Mouse (Mus musculus): ENCODE data around the gene Gm49711. TPM values are rescaled to one million over a fixed set of nuclear protein-coding genes. Genes with fewer than 3 reads are reported as not detected.

Gm49711 gene
- not detected for total RNA-seq (2021)
- long read RNA-seq, experiment 1: 0 reads
- long read RNA-seq, experiment 2: 0 reads

DNA sequence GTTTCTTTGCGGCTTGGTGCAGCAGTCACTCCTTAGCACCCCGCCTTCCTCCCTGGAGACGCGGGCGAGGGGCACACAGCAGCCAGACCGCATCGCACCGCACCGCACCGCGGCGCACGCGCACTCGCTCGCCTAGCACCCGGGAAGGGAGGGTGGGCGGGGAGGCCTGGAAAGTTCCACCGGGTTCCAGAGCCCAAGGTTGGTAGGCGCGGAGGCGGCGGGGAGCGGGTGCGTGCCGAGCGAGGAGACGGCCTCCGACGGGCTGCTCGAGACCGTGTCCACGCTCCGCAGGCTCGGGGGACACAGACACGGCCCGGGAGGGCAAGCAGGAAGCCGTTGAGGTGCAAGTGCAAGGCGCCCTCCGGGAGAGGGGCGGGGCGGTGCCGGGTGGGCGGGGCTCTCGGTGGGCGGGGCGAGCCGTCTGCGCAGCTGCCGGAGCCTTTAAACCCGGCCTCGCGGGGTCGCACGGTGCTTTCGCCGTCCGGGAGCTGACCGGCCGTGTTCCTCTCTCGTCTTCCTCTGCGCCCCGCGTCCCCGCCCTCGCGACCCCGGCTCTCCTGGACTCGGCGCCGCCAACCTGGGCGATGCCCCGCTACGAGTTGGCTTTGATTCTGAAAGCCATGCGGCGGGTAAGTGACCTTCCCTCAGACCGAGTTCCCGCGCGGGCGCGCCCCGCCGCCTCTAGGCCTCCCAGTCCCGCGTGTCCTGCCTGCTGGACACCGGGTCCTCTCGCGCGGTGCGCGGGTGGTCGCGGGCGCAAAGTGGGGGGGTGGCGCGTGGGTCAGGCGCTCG lies at the start of gene Gm49711, which contains the start of the genes Mrps6 and Slc5a3:
Gm49711 (plus strand) TSS at position 465 of the 792 bp plus-strand sequence.
Mrps6 (plus strand) TSS at position 419 of the 792 bp plus-strand sequence.
Slc5a3 (plus strand) TSS at position 471 of the 792 bp plus-strand sequence.
- peak; percentile 87 to 91 for DNase-seq (ENCODE audit: low spot score in 2 of 2)

DNA sequence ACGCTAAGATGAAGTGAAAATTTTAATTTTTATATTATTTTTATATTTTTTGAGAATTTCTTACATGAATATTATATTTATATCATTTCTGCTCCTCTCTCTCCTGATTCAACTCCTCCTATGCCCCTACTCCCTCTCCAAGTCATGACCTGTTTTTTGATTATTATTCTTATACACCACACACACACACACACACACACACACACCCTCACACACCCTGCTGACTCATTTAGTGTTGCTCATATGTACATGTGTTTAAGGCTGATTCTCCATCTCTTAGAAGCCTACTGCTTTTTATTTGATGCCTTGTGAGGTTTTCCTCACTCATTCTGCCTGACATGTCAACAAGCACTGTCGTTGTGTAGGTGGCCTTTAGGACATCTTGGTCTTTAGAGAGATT lies 48.5 kb upstream of the Gm49711 start:
- no peak for DNase-seq (ENCODE audit: low spot score in 2 of 2)

DNA sequence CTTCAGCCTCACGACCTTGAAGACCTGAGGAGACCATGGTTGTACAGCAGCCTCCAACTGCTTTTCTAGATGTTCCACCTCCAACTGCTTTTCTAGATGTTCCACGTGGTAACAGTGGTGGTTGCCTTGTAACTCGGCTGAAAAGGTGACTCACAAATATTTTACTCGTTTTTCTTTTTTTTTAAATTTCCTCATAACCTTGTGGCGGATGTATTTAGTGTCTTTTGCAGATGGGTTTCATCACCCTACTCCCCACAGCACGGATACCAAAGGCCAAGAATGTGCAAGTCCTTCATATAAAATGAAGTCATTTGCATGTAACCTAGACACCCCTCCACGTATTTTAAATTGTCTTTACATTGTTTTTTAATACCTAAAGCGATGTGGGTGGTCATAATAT lies 41.3 kb upstream of the Gm49711 start:
- no peak for DNase-seq (ENCODE audit: low spot score in 2 of 2)

DNA sequence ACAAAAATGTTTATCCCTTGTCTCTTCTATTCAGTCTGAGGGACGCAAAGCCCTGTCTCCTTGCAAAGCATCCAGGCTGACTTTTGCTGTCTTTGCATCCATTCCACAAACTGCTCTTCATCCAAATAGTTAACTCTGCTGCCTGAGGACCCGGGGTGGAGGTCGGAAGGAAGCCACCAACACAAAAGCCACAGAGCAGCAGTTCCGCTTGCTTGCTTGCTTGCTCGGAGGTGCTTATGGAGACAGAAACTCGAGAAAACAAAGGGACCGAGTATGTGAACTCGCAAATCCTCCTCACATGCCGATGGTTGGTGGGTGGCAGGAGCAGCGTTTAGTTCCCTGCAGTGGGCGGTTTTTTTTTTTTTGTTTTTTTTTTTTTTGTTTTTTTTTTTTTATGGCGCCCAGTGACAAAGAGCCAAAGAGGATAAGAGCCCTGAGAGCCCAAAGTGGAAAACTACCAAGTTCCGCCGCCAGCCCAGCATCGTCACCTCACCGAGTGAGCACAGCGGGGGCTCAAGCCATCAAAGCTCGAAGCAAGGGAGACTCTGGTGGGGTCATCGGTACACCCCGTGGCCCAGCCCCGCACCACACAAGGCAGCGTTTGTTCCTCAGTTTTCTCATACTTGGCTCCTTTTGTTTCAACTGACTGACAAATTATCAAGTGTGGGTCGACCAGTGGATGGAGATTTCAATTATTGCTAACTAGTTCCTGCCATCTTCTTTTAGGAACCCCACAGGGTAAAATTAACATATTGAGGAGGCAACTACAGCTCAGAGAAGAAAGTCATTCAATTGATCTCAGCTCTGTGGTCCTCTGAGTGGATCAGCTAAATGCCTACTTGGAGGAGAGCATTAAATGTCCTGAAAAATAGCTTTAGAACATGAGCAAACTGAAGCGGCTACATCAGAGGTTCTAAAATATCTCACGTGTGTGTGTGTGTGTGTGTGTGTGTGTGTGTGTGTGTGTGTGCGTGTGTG lies 38.7 kb upstream of the Gm49711 start:
- peak; percentile 12 to 40 for DNase-seq (ENCODE audit: low spot score in 2 of 2)

DNA sequence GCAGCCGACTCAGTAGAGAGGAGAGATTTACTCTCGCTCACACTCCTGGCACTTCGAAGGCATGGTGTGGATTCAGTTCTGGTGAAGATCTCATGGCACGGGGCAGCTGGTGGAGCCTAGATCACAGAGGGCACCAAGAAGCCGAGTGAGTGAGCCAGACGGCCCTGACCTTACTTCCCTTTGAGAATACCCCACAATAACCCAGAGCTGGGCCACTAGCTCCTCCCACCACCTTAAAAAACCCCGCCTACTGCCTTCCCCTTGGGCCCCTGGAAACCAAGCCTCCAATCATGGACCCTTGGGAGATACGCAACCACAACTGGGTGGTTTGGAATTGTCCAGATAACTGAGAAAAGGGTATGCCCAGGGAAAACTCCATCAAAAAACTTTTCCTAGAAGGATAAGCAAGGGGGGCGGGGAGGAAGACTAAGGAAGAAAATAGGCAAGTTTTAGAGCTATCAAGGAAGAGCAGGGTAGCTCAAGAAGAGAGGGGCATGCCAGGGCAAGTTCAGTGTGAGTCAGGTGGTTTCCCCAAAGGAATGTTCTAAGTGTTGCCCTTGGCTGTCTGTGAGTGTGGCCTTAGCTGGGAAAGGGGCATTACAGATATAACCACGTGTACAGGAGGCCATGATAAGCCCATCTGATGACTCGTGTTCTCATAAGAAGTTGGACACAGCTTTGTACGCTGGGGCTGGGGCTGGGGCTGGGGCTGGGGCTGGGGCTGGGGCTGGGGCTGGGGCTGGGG lies 36.3 kb upstream of the Gm49711 start:
- no peak for DNase-seq (ENCODE audit: low spot score in 2 of 2)

DNA sequence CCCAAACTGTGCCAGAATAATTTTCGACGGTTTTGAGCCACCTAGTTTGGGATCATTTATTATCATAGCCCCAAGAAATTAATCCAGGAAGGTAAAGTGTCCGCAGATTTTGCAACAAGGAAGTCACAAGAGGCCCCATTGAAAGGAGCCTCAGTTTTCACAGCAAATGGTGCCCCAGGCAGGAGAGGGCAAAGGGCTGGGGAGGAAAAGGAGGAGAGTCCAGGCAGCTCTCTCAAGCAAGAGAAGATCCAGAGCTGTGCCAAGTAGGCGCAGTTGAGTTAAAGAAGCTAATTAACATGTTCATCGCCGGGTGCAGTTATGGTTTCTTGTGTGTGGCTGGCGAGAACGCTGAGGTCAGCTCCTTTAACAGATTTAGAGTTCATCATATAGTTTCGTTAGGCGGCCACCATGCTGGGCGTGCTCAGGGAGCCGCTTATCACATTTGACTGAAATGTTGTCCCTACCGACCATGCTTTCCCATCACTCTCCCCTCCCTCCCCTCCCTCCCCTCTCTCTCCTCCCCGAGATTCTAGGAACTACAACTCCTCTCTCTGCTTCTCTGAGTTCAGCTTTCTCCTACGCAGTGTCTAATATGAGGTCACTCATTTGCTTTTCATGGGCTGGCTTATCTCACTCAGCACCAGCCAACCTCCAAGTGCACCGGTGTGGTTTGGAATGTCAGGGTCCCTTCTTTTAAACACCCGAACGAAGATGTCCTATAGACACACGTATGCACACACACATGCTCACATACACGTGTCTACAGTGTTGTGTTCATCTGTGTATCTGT lies 35.4 kb upstream of the Gm49711 start:
- no peak for DNase-seq (ENCODE audit: low spot score in 2 of 2)

DNA sequence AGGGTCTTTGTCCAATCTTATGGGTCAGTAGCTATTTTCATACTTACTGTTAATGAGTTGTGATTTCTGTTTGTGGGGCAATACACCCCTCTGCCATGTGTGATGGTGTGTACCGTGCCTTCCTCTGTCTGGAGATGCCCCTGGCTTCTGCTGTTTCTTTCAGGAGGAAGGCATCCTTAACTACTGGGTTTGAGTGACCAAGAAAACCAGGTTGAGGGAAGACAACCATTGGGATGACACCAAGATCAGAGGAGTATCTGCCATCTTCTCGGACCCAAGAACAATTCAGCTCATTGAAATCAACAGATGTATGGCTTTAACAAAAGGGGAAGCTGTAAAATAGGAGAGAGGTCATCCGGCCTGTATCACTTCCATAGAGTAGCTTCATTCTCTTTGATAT lies 24.8 kb upstream of the Gm49711 start:
- no peak for DNase-seq (ENCODE audit: low spot score in 2 of 2)

DNA sequence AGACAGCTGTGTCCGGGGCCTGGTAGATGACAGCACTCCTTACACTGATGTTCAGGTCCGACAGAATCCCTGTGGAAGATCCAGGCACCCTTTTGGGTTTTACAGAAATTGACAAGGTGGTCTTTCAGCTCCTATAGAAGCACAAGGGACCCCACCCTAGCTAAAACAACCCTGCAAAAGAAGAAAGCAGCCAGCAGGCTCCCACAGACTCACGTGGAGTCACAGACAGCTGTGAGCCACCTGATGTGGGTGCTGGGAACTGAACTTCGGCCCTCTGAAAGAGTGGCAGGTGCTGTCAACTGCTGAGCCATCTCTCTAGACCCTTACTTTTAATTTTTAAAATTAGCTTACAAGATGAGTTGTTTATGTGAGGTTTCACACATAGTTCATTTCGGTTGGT lies 23.4 kb upstream of the Gm49711 start:
- DNase-seq (ENCODE audit: low spot score in 2 of 2): no peak

DNA sequence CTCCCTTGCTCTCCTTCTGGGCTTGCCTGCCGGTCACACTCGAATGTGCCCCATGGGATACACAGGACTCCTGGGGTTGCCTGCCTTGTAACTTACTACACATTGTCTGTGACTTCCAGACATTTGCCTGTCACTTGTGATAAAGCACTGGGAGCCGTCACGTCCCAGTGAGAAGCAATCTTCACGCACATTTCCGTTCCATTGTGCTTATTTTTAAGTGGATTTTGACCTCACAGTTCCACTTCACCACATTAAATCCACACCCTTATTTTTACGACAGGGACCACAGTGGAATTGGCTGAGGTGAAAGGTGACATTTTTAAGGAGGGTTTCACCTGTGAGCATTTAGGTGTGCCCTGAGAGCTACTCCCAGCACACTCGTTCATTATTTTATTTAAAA lies 21.4 kb upstream of the Gm49711 start:
- DNase-seq (ENCODE audit: low spot score in 2 of 2): no peak

DNA sequence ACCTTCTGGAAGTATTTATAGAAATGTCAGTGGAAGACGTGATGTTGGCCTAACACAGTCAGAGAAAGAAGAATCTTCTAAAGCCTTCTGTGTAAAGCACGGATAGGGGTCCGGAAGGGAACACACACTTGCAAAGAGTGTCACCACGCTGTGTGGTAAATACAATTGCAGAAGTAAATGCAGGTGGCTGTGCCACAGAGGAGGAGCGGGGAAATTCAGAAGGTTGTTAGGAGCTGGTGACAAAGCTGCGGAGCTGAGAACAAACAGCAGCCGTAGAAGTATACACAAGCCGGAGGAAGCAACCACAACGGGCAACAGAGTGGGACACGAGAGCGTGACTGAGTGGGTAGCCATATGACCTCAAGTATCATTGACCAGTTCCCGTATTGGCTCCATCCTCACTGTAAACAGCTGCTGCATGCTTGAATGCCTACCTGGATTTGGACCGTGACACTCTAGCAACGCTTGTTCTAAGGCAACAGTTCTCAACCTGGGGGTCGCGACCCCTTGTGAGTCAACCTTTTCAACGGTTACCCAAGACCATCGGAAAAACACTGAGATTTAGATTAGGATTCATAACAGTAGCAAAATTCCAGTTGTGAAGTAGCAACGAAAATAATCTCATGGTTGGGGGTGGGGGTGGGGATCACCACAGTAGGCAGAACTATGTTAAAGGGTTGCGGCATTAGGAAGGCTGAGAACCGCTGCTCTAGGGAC lies 20.1 kb upstream of the Gm49711 start:
- no peak for DNase-seq (ENCODE audit: low spot score in 2 of 2)

DNA sequence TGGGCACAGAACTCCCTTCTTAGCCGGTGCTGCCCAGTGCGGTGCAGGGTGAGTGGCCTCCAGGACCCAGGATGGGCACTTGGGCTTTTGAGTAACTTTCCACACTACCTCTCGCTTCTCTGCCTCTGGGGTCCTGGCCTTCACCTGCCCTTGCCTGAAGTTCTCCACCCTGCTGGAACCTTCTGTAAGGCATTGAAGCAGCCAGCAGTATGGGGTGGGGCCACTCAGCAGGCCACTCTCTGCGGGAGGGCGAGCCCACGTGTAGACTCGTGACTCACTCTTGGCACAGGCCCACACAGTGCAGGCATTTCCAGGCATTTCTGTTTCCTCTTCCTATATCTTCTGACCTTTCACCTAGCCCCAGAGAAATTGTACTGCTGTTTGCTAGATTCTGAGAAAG lies 18.7 kb upstream of the Gm49711 start:
- no peak for DNase-seq (ENCODE audit: low spot score in 2 of 2)

DNA sequence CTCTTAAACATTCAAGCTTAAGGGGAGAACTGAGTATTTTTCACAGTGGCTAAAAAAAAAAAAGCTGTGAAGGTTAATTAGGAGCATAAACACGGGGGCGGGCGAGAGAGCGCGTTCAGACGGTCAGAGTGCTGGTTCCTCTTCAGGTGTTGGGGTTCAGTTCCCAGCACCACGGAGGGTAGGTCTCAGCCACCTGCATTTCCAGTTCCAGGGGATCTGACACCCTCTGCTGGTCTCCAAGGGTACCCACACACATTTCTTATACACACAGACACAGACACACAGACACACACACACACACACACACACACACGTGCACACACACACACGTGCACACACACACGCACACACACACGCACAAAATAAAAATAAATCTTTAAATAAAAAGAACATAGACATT lies 18.1 kb upstream of the Gm49711 start:
- no peak for DNase-seq (ENCODE audit: low spot score in 2 of 2)

DNA sequence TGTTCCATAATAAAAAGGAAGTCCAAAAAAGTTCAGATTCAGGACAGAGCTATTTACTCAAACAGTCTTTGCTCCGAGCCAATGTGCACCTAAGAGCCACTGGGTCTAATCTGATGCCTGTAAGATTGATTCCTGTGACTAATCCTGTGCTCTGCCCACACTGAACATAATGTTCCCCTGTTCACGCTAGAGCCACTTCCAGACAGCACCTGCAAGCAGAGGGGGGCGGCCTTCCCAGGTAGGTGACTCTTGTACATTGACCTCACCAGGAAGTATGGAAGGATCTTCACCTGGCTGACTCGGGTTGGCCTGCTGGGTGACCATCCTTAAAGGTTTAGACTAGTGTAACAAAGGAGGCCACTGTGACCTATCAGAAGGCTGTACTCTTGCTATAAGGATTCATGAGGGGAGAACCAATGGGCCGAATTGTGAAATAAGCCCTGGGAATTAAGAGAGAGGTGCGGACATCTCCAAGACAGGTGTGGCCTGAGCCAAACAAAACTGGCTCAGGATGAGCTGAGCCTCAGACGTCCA lies 6.3 kb upstream of the Gm49711 start:
- no peak for DNase-seq (ENCODE audit: low spot score in 2 of 2)

DNA sequence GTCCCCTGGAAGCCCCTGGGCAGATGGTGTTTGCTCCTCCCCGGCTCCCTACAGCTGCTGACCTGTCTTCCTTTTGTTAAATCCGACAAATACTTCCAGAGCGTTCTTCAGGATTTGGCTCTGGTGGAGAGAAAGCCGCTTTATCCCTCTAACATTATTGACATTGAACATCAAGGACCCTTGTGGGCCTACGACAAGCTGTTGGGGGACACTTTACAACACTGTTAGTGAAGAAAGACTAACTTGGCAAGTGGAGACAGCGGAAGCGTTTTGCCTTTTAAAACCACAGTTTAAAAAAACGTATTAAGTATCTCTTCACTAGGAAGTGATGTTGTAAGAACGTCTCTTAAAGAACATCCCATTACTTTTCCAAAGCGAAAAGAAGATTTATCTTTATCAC lies 5.5 kb upstream of the Gm49711 start:
- no peak for DNase-seq (ENCODE audit: low spot score in 2 of 2)

DNA sequence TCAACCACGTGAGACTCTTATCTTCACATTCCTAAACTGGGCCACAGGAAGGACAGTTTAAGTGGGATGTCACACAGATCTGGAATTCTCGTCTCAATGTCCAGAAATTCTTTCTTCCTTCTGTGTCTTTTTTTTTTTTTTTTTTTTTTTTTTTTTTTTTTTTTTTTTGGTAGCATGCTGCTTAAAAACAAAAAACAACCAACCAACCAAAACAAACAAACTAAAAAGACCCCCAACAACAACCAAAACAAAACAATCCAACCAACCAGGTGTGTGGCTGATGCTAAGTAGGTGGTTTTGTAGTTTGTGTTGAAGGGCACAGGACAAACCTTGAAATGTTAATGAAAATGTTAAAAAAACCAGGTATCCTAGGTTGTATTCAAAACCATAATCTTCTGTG lies 1.4 kb upstream of the Gm49711 start:
- no peak for DNase-seq (ENCODE audit: low spot score in 2 of 2)

DNA sequence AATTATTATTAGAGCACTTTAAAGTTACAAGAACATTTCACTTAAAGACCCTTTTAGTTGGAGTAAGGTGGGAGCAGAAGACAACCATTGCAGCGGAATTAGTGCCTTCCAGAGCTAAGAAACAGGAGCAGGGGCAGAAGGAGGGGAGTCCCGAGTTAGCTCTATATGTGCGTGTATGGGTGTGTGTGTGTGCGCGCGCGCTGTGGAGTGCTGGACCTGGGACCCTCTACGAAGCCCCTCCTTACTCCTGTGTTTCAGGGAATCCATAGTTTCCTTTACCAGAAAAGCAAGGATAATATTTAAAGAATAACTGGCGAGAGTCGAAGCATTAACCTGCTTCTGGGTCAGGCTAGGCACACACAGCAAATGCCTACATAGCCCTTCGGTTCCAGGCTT lies 662 bp upstream of the Gm49711 start:
- DNase-seq (ENCODE audit: low spot score in 2 of 2): no peak

DNA sequence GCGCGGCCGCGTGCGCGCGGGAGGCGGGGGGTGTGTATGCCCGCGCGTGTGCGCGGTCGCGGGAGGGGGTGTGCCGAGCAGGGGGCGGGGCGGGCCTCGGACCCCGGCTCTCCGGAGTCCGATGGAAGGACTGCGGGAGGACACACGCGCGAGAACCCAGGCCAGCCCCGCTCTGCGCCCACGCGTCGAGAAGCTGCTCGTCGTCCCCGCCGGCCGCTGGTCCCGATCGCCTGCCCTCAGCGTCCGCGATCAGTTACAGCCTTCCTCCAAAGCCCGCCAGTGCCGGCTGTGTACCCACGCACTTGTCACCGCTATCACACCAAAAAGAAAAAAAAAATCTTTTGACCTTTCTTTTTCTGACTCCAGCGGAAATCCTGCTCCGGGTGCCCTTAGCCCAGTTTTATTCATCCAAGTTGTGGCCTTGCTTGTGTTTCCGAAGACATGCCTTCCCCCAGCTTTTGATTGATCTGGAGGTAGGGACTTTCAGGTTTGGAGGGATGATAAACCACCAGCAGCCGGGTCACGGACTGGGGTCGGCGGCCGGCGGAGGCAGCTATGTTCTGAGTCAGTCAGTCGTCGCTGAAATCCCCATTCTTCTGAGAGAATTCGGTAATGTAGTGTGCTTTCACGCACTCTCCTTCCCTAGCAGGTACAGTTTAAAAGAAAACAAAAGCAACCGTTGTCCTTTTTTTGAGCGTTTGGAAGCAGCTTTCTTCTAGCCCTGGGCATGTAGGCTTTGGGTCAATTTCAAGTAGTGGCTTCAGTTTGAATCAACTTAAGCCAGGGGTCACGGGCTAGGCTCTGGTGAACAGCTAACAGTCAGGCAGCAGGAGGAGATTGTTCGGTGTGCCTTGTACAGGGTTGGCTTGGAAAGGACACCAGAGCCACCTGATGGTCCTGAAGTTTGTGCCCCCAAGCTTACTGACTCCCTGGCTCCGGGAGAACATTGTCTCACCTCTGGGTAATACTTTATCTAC lies 816 bp downstream of the Gm49711 start:
- DNase-seq (ENCODE audit: low spot score in 2 of 2): peak in 1 of 2 experiments; percentile 11

DNA sequence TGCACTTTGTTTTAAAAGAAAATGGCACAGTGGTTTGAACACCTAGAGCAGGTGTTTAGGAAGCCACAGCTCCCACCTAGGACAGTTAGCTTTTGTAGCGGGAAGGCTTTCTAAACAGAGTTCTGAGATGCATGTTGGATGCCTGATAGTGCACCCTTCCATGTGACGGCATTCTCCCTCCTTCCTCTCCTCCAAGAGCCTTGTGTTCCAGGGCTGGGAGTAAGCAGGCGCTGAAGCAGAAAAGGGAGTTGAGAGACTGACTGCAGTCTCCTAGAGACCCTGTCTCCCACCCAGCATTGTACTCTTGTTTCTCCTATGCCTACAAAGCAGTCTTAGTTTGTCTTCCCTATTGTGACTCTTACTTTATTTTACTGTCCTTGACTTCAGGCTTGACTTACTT lies 2.1 kb downstream of the Gm49711 start:
- no peak for DNase-seq (ENCODE audit: low spot score in 2 of 2)
